Mouse (Mus musculus) thymus, adult 2 months (tissue): ENCODE results near the gene Lbp.

Experiments used
- CTCF ChIP-seq: fragments of 200-500 bp; IDR thresholded peaks from 2 replicates; pipeline ENCODE4 v1.5.1; 2012; ENCODE audit warnings: mild to moderate bottlenecking, control low read depth, low read length, moderate library complexity, borderline replicate concordance; ENCODE audit not compliant: control insufficient read depth, poor library complexity, insufficient read depth; ENCODE audit errors: extremely low read depth
- POLR2A ChIP-seq: fragments of 200-500 bp; IDR thresholded peaks from 2 replicates; pipeline ENCODE4 v1.6.1; 2012; ENCODE audit warnings: mild to moderate bottlenecking, low read length, control low read depth, moderate library complexity; ENCODE audit not compliant: control insufficient read depth, poor library complexity, insufficient read depth; ENCODE audit errors: extremely low read depth

- TF ChIP-seq CTCF (no peak), POLR2A (no peak)
These were observed 57.9 kb downstream of the Lbp start for GRCm38 (mm10) chr2:158364175-158364574.
